Mouse (Mus musculus): ENCODE results near the gene Meig1. TPM values are rescaled to one million over a fixed set of nuclear protein-coding genes. Genes with fewer than 3 reads are reported as not detected.

Gene Meig1
- total RNA-seq, 2 experiments from 2014 or later: not detected

DNA sequence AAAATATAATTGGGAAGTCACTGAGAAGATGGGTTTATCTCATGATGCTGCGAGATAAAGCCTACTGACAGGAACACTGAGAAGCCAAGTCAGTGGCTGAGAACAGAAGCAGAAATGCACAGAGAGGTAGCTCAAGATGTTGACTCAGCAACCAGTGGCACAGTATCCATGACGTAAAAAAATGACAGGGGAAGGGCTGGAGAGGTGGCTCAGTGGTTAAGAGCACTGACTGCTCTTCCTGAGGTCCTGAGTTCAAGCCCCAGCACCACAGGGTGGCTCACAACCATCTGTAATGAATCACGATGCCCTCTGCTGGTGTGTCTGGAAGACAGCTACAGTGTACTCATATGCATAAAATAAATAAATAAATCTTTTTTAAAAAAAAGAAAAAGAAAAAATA is 61.4 kb downstream of the Meig1 start:
- no peak for DNase-seq

More for the DNA sequence above, 61.4 kb downstream of the Meig1 start:
- intact Hi-C loops (cut with DNase I): no loop called here

Other genes with a start within 250 kb of the Meig1 start
- gene Nmt2, start 138.4 kb downstream of the Meig1 start, total RNA-seq (2021): 1 to 10 TPM; 8.2 to 9.0 TPM
- 1 to 10 TPM; 3.6 to 6.4 TPM for gene Rpp38, start 90.0 kb downstream of the Meig1 start, total RNA-seq (2021)
- gene Acbd7, start 86.5 kb downstream of the Meig1 start, total RNA-seq (2021): under 1 TPM; 0.54 to 0.74 TPM
- not detected for gene Olah, start 25.4 kb downstream of the Meig1 start, total RNA-seq (2021)
- 1 to 10 TPM; 1.8 to 2.7 TPM for gene Dclre1c, start 1.5 kb upstream of the Meig1 start, total RNA-seq (2021)
- gene Suv39h2, start 52.4 kb upstream of the Meig1 start, total RNA-seq (2021): under 1 TPM; 0.74 to 0.89 TPM
- gene Gm45902, start 90.1 kb upstream of the Meig1 start, total RNA-seq (2021): 1 to 10 TPM in 1 of 2 experiments, under 1 TPM in 1; 0.72 to 1.0 TPM
- 10 to 100 TPM; 11.5 to 12.0 TPM for gene Hspa14, start 90.2 kb upstream of the Meig1 start, total RNA-seq (2021)
- gene Cdnf, start 90.4 kb upstream of the Meig1 start, total RNA-seq (2021): 10 to 100 TPM; 36.5 to 39.6 TPM
- 1 to 10 TPM; 1.8 to 2.2 TPM for gene Fam107b, start 147.8 kb upstream of the Meig1 start, total RNA-seq (2021)